Mouse (Mus musculus) E14TG2a.4 (cell line): ENCODE measurements around the gene Cbx7.

Experiments used
- H3K27me3 ChIP-seq: 2 replicates; pipeline ENCODE4 v1.6.1; 2014; ENCODE audit warnings: low read length, control low read depth; ENCODE audit not compliant: insufficient read depth
- H3K36me3 ChIP-seq: 2 replicates; pipeline ENCODE4 v1.6.1; 2014; ENCODE audit warnings: low read length, control low read depth; ENCODE audit not compliant: insufficient read depth
- H3K4me1 ChIP-seq: replicated peaks from 2 replicates; pipeline ENCODE4 v1.6.1; 2014; ENCODE audit warnings: low read depth, low read length, control low read depth
- H3K4me3 ChIP-seq: replicated peaks from 2 replicates; pipeline ENCODE4 v1.5.1; 2014; ENCODE audit warnings: mild to moderate bottlenecking, low read length
- H3K9me3 ChIP-seq: 2 replicates; pipeline ENCODE4 v1.6.1; 2014; ENCODE audit warnings: low read length, control low read depth
- CTCF ChIP-seq: conservative IDR thresholded peaks from 2 replicates; pipeline ENCODE4 v1.5.1; 2014; ENCODE audit warnings: low read length
- NANOG ChIP-seq: IDR thresholded peaks from 2 replicates; pipeline ENCODE4 v1.6.1; 2014; ENCODE audit warnings: borderline replicate concordance, low read length, mixed read lengths
- POU5F1 ChIP-seq: IDR thresholded peaks from 2 replicates; pipeline ENCODE4 v1.6.1; 2014; ENCODE audit warnings: low read length, borderline replicate concordance

Cbx7 gene

GRCm38 (mm10) chr15:79878725-79879136, 92.2 kb downstream of the Cbx7 start:
- Histone ChIP-seq H3K36me3 (no peaks in the 10 kb centered on the region), H3K27me3 (no peaks in the 10 kb centered on the region)

GRCm38 (mm10) chr15:79875261-79875995, 95.5 kb downstream of the Cbx7 start:
- TF ChIP-seq NANOG (no peak), POU5F1 (no peak), CTCF (no peak)
- no peaks in the 10 kb centered on the region for H3K36me3 ChIP-seq
- peak overlapping the region; percentile 48 for H3K4me3 ChIP-seq
- H3K9me3 ChIP-seq: no peaks in the 10 kb centered on the region
- H3K27me3 ChIP-seq: no peaks in the 10 kb centered on the region
- peaks cover 64% of the 10 kb centered on the region for H3K4me1 ChIP-seq

More at GRCm38 (mm10) chr15:79878725-79879136, 92.2 kb downstream of the Cbx7 start:
- H3K9me3 ChIP-seq: no peaks in the 10 kb centered on the region
- peaks cover 74% of the 10 kb centered on the region for H3K4me1 ChIP-seq
- TF ChIP-seq CTCF (no peak), POU5F1 (no peak), NANOG (no peak)
- H3K4me3 ChIP-seq: peak overlapping the region; percentile 70

- H3K4me3 ChIP-seq: peak overlapping the region; percentile 35
- H3K27me3 ChIP-seq: no peaks in the 10 kb centered on the region
- H3K4me1 ChIP-seq: peaks cover 56% of the 10 kb centered on the region
- H3K36me3 ChIP-seq: no peaks in the 10 kb centered on the region
- H3K9me3 ChIP-seq: no peaks in the 10 kb centered on the region
- TF ChIP-seq NANOG: no peak
- no peak for TF ChIP-seq CTCF
Observed at GRCm38 (mm10) chr15:79873995-79874394, 96.9 kb downstream of the Cbx7 start.

GRCm38 (mm10) chr15:79873545-79873944, 97.4 kb downstream of the Cbx7 start:
- H3K27me3 ChIP-seq: no peaks in the 10 kb centered on the region
- peaks cover 55% of the 10 kb centered on the region for H3K4me1 ChIP-seq
- H3K36me3 ChIP-seq: no peaks in the 10 kb centered on the region
- H3K4me3 ChIP-seq: peak overlapping the region; percentile 35
- TF ChIP-seq POU5F1 (no peak), CTCF (no peak), NANOG (no peak)
- H3K9me3 ChIP-seq: no peaks in the 10 kb centered on the region

GRCm38 (mm10) chr15:79867260-79868002, 103.5 kb downstream of the Cbx7 start:
- no peaks in the 10 kb centered on the region for H3K36me3 ChIP-seq

More at GRCm38 (mm10) chr15:79867260-79868002, 103.5 kb downstream of the Cbx7 start:
- peaks cover 20% of the 10 kb centered on the region for H3K4me1 ChIP-seq
- no peaks in the 10 kb centered on the region for H3K27me3 ChIP-seq
- no peaks in the 10 kb centered on the region for H3K9me3 ChIP-seq
- no peak for TF ChIP-seq POU5F1
- TF ChIP-seq CTCF: no peak
- no peak for TF ChIP-seq NANOG
- no peak overlapping the region for H3K4me3 ChIP-seq
